Mouse (Mus musculus) myocyte (in vitro differentiated cells): Measurements from ENCODE around the gene Tmem82.

ENCODE experiments used
- CEBPB ChIP-seq: IDR thresholded peaks from 2 replicates; pipeline ENCODE4 v1.6.1; 2011; ENCODE audit warnings: mild to moderate bottlenecking, moderate library complexity; ENCODE audit not compliant: poor library complexity, insufficient read depth, severe bottlenecking
- E2F4 ChIP-seq: IDR thresholded peaks from one replicate; pipeline ENCODE4 v1.6.1; 2011; ENCODE audit warnings: mild to moderate bottlenecking, control low read depth, moderate library complexity; ENCODE audit not compliant: insufficient read depth
- MAX ChIP-seq: IDR thresholded peaks from one replicate; pipeline ENCODE4 v1.6.1; 2011; ENCODE audit warnings: low read depth, mild to moderate bottlenecking, control low read depth
- MYOD1 ChIP-seq, 3 experiments: IDR thresholded peaks; one replicate each; pipeline ENCODE4 v1.6.1; 2011; ENCODE audit warnings: control low read depth in 2 of 3, low read depth in 2 of 3, mild to moderate bottlenecking in 2 of 3, moderate library complexity in 1 of 3; ENCODE audit not compliant: insufficient read length in 2 of 3, control insufficient read depth in 1 of 3
- MYOG ChIP-seq, 3 experiments: IDR thresholded peaks; one replicate each; pipeline ENCODE4 v1.6.1; 2011; ENCODE audit warnings: control low read depth in 2 of 3, low read depth in 2 of 3, mild to moderate bottlenecking in 2 of 3; ENCODE audit not compliant: insufficient read length in 2 of 3, control insufficient read depth in 1 of 3, insufficient read depth in 1 of 3
- POLR2A ChIP-seq: IDR thresholded peaks from one replicate; pipeline ENCODE4 v1.6.1; 2011; ENCODE audit warnings: low read depth, mild to moderate bottlenecking, control low read depth, moderate library complexity; ENCODE audit not compliant: insufficient read length
- POLR2AphosphoS2 ChIP-seq: IDR thresholded peaks from one replicate; pipeline ENCODE4 v1.6.1; 2011; ENCODE audit warnings: low read depth, control low read depth; ENCODE audit not compliant: insufficient read length
- TCF3 ChIP-seq: IDR thresholded peaks from one replicate; pipeline ENCODE4 v1.6.1; 2011; ENCODE audit warnings: low read depth, control low read depth; ENCODE audit not compliant: insufficient read length
- USF1 ChIP-seq: IDR thresholded peaks from one replicate; pipeline ENCODE4 v1.6.1; 2011; ENCODE audit warnings: low read depth, mild to moderate bottlenecking, control low read depth, moderate library complexity

GRCm38 (mm10) chr4:141622091-141622490 lies 3.7 kb upstream of the Tmem82 start:
- TF ChIP-seq CEBPB (no peak), E2F4 (no peak), POLR2A (no peak), MYOD1 (IDR thresholded peaks at IDR 0.05; ENCODE audit: control insufficient read depth in 1 of 3, insufficient read length in 2 of 3, low read depth in 2 of 3) (no peak), MYOG (IDR thresholded peaks at IDR 0.05; ENCODE audit: control insufficient read depth in 1 of 3, insufficient read depth in 1 of 3, insufficient read length in 2 of 3, low read depth in 2 of 3) (no peak), POLR2AphosphoS2 (no peak), MAX (no peak), TCF3 (no peak), USF1 (no peak)
